Mouse (Mus musculus) hindbrain, embryonic 13.5 days (tissue): ENCODE data around the gene H2-M11. TPM values are rescaled to one million over a fixed set of nuclear protein-coding genes. Genes with fewer than 3 reads are reported as not detected.

Experiments
- ATAC-seq: fragments of 200-750 bp; cut with Nextera tagmentation; 2 replicates; pipeline ENCODE4 v1.8.0; 2017; ENCODE audit warnings: moderate TSS enrichment; ENCODE audit not compliant: low FRiP score
- H3K27ac ChIP-seq: fragments of 300-500 bp; sonication (generic); 2 replicates; pipeline ENCODE4 v1.5.1; 2015; ENCODE audit warnings: inconsistent platforms, mild to moderate bottlenecking, moderate library complexity
- H3K27me3 ChIP-seq: fragments of 300-500 bp; sonication (generic); 2 replicates; pipeline ENCODE4 v1.6.1; 2015; ENCODE audit warnings: mild to moderate bottlenecking, inconsistent platforms
- H3K36me3 ChIP-seq: fragments of 300-500 bp; sonication (generic); 2 replicates; pipeline ENCODE4 v1.6.1; 2015; ENCODE audit warnings: mild to moderate bottlenecking, inconsistent platforms
- H3K4me1 ChIP-seq: fragments of 300-500 bp; sonication (generic); replicated peaks from 2 replicates; pipeline ENCODE4 v1.6.1; 2015; ENCODE audit warnings: inconsistent platforms
- H3K4me2 ChIP-seq: fragments of 300-500 bp; sonication (generic); 2 replicates; pipeline ENCODE4 v1.6.1; 2015; ENCODE audit warnings: inconsistent platforms, mild to moderate bottlenecking, moderate library complexity
- H3K4me3 ChIP-seq: fragments of 300-500 bp; sonication (generic); 2 replicates; pipeline ENCODE4 v1.5.1; 2015; ENCODE audit warnings: mild to moderate bottlenecking, inconsistent platforms
- H3K9ac ChIP-seq: fragments of 300-500 bp; sonication (generic); 2 replicates; pipeline ENCODE4 v1.6.1; 2015; ENCODE audit warnings: mild to moderate bottlenecking, inconsistent platforms
- H3K9me3 ChIP-seq: fragments of 300-500 bp; sonication (generic); 2 replicates; pipeline ENCODE4 v1.6.1; 2016; ENCODE audit warnings: inconsistent platforms
- WGBS: fragments of 180-500 bp; shearing (Covaris S2); methylation state at CpG from one replicate; pipeline ENCODE4 v1.1.7; 2015; 5-methylcytosine and 5-hydroxymethylcytosine counted together
- polyA plus RNA-seq: library from polyadenylated mRNA; unstranded; fragments of >200 nt; fragmentation: Nextera tagmentation; extraction: Ambion mirVana; gene quantifications from 2 replicates; pipeline ENCODE4 v1.2.1, GENCODE M21; 2015

Gene H2-M11
- not detected in 2 replicates for polyA plus RNA-seq

DNA sequence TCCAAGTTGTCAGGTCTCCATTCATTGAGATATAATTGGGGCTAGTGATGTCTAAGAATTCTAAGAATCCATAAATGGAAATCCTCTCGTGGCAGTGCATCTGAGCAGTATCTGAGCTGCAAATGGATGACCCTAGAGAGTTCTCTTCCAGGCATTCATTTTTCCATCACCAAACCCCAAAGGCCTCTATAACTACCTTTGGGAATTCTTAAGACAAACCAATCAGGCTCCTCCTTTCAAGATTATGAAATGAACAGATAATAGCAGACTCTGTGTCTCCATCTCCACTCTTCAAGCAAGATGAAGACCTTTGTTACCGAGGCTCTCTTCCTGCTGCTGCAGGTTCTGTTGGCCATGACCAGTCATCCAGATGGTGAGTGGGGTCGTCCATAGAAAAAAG is at the start of gene H2-M11:
H2-M11 (plus strand) TSS at position 301 of the 400 bp plus-strand sequence.
- Histone ChIP-seq H3K9me3 (no peaks in the 10 kb centered on the region), H3K36me3 (no peaks in the 10 kb centered on the region), H3K27ac (no peak within 1 kb of the TSS), H3K4me1 (no peaks in the 10 kb centered on the region), H3K9ac (no peak within 1 kb of the TSS), H3K4me2 (no peak within 1 kb of the TSS), H3K27me3 (no peaks in the 10 kb centered on the region), H3K4me3 (no peak within 1 kb of the TSS)
- no peak for ATAC-seq
- WGBS, result 75% methylated on average over 3 of the region's 3 CpGs

- no peak for ATAC-seq
- no peak overlapping the region for H3K4me2 ChIP-seq
- H3K4me3 ChIP-seq, result no peak overlapping the region
- no peaks in the 10 kb centered on the region for H3K4me1 ChIP-seq
- H3K27ac ChIP-seq, result no peak overlapping the region
- no peaks in the 10 kb centered on the region for H3K36me3 ChIP-seq
- no peaks in the 10 kb centered on the region for H3K27me3 ChIP-seq
- H3K9ac ChIP-seq, result no peak overlapping the region
- WGBS, result 64% methylated on average over 1 of the region's 1 CpGs
- no peaks in the 10 kb centered on the region for H3K9me3 ChIP-seq
Observed at GRCm38 (mm10) chr17:36500435-36500834, 46.4 kb upstream of the H2-M11 start.

GRCm38 (mm10) chr17:36503910-36504309 is 43.0 kb upstream of the H2-M11 start:
- no peak overlapping the region for H3K27ac ChIP-seq
- H3K4me3 ChIP-seq, result no peak overlapping the region
- no peaks in the 10 kb centered on the region for H3K27me3 ChIP-seq
- H3K36me3 ChIP-seq, result no peaks in the 10 kb centered on the region
- no peak overlapping the region for H3K9ac ChIP-seq
- ATAC-seq, result no peak
- H3K4me2 ChIP-seq, result no peak overlapping the region
- H3K9me3 ChIP-seq, result no peaks in the 10 kb centered on the region
- no peaks in the 10 kb centered on the region for H3K4me1 ChIP-seq

Other genes starting within 250 kb of the H2-M11 start
- not detected in 2 replicates for gene H2-M10.1, start 220.9 kb upstream of the H2-M11 start, polyA plus RNA-seq
- not detected in 2 replicates for gene H2-M10.3, start 178.7 kb upstream of the H2-M11 start, polyA plus RNA-seq
- not detected in 2 replicates for gene H2-M10.4, start 84.7 kb upstream of the H2-M11 start, polyA plus RNA-seq
- not detected in 2 replicates for gene H2-M9, start 95.6 kb downstream of the H2-M11 start, polyA plus RNA-seq
- gene H2-M1, start 125.1 kb downstream of the H2-M11 start, polyA plus RNA-seq, result not detected in 2 replicates
- not detected in 2 replicates for gene H2-M10.5, start 225.8 kb downstream of the H2-M11 start, polyA plus RNA-seq